Mouse (Mus musculus) ES-E14 (cell line): ENCODE measurements at regions not wholly inside any gene's neighbourhood (a gene's known extent, or its start where the extent isn't known, plus 50 kb on each side); places are given as distances from the start of the nearest gene placed in this dataset.

Experiments used
- CHD2 ChIP-seq: IDR thresholded peaks from 2 replicates; pipeline ENCODE4 v1.6.1; 2014; ENCODE audit warnings: mild to moderate bottlenecking, low read depth, low read length, inconsistent platforms
- MAFK ChIP-seq: IDR thresholded peaks from 2 replicates; pipeline ENCODE4 v1.6.1; 2014; ENCODE audit warnings: mild to moderate bottlenecking, low read depth, low read length, inconsistent platforms; ENCODE audit not compliant: insufficient read depth

DNA sequence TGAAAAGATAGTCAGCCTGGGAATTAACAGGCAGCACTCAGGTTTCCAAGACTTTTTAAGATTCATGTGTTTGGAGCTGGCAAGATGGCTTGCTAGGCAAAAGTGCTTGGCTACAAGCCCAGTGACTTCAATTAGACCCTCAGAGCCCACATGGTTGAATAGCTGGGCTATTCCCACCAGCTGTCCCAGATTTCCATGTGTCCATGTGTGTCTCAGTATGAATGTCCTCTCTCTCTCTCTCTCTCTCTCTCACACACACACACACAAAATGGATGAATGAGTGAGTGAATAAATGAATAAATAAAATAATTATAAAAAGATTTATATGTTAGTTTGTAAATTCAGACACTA lies 202.8 kb upstream of the Adra1b start:
- TF ChIP-seq MAFK (no peak), CHD2 (no peak)
